Mouse (Mus musculus): ENCODE measurements around the gene Manbal. TPM values are rescaled to one million over a fixed set of nuclear protein-coding genes. Genes with fewer than 3 reads are reported as not detected.

Gene Manbal
- polyA plus RNA-seq, 1 experiment from 2014 or later: 83.7 TPM

DNA sequence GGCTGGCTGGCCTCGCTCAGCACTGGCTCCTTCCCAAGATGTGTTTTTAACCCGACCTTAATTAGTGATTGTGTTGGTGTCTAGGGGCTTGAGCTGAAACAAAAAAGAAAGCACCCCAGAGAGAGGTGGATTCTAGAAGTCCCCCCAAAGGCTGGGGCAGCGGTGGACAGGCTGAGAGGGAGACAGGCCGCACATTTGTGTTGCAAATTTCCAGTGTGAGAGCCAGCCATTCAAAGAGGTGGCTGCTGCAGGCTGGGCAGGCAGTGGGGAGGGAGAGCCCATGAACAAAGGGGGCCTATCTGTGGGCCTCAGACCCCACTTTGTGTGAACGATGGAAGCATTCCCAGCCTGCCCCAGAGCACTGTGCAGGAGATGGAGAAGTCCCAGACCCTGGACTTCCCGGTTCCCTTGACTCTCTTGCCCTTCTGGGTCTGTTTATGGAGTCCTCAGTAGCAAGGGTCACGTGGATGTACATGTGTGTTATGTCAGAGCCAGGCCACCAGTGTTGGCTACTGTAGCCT is 27.1 kb upstream of the Manbal start:
- no peak overlapping the region for H3K9ac ChIP-seq (replicated peaks; ENCODE audit: low read length)
- H3K27me3 ChIP-seq (ENCODE audit: insufficient read depth, low read length): no peaks in the 10 kb centered on the region
- no peak overlapping the region for H3K4me3 ChIP-seq (ENCODE audit: low read length)
- H3K4me2 ChIP-seq (replicated peaks; ENCODE audit: low read depth, low read length): no peak overlapping the region
- no peaks in the 10 kb centered on the region for H3K9me3 ChIP-seq (ENCODE audit: low read length)
- WGBS: 44% methylated on average over 7 of the region's 7 CpGs
- no peaks in the 10 kb centered on the region for H3K4me1 ChIP-seq (ENCODE audit: insufficient read depth, low read length)
- no peak overlapping the region for H3K27ac ChIP-seq (ENCODE audit: low read length)
- peak; percentile 57; the same call in 1 of the 2 replicates for ATAC-seq (ENCODE audit: low FRiP score, low TSS enrichment)
- no peaks in the 10 kb centered on the region for H3K36me3 ChIP-seq (ENCODE audit: insufficient read depth, low read length)

DNA sequence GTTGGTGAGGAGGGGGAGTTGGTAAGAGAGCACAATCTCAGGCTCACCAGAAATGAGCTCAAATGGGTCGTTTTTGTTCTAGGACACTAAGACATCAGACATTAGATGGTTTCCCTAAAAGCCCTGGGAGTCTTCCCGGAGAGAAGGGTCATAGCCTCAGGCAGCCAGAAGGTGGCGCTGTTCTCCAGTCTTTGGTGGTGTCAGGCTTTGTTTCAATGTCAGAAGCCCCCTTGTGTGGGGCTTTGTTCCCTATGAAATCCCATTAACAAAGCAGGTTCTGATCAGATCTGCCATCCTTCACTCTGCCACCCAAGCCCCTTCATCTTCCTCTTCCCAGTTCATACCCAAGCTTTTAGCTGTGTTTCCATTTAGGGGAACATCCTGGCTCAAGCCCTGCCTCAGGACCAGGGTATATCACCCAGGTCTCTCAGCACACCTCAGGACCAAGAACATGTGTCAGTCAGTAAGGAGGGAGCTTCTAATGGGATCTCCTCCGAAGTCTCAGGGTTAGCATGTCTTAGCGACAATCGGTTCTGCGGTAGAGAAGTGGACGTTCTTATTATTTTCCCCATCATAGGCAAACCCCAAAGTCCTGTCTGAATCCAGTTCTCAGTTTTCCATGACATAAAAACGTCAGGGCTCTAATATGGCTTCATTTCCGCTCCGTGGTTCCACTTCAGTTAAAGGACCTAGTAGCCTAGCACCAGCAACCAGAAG is 25.7 kb upstream of the Manbal start:
- Histone ChIP-seq H3K27ac (ENCODE audit: low read length) (no peak overlapping the region), H3K27me3 (ENCODE audit: insufficient read depth, low read length) (no peaks in the 10 kb centered on the region), H3K4me1 (ENCODE audit: insufficient read depth, low read length) (no peaks in the 10 kb centered on the region), H3K4me3 (ENCODE audit: low read length) (no peak overlapping the region), H3K4me2 (replicated peaks; ENCODE audit: low read depth, low read length) (no peak overlapping the region), H3K9ac (replicated peaks; ENCODE audit: low read length) (no peak overlapping the region), H3K36me3 (ENCODE audit: insufficient read depth, low read length) (no peaks in the 10 kb centered on the region), H3K9me3 (ENCODE audit: low read length) (no peaks in the 10 kb centered on the region)
- peak; percentile 47; the same call in 1 of the 2 replicates for ATAC-seq (ENCODE audit: low FRiP score, low TSS enrichment)
- WGBS: 43% methylated on average over 11 of the region's 11 CpGs

DNA sequence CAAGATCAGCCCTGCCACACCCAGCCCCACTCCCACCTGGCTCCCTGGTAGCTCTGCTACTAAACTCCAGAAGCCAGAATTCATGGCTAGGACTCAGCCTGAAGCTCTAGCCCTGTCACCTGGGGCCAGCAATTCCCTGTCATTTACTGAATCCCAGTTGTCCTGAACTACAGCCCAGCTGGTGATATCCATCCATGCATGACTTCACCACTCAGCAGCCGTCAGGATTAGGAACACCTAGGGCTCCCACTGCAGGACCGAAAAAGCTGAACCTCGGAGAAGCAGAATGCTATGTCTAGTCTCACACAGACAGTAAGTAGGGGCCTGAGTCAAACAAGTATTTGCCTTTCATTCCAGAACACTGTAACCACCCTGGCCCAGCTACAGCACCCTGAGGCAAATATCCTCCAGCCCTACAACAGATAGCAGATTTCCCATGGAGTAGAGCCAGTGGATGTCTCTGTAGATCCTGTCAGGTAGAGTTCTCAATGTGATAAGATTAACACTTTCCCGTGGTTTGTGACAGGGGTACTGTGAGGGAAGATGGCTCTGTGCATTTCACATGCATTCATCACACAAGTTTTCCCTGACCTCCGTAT is 25.0 kb upstream of the Manbal start:
- 54% methylated on average over 5 of the region's 5 CpGs for WGBS
- no peaks in the 10 kb centered on the region for H3K27me3 ChIP-seq (ENCODE audit: insufficient read depth, low read length)
- no peak overlapping the region for H3K4me3 ChIP-seq (ENCODE audit: low read length)
- no peak overlapping the region for H3K27ac ChIP-seq (ENCODE audit: low read length)
- no peaks in the 10 kb centered on the region for H3K36me3 ChIP-seq (ENCODE audit: insufficient read depth, low read length)
- H3K4me2 ChIP-seq (replicated peaks; ENCODE audit: low read depth, low read length): no peak overlapping the region
- ATAC-seq (ENCODE audit: low FRiP score, low TSS enrichment): no peak
- no peaks in the 10 kb centered on the region for H3K9me3 ChIP-seq (ENCODE audit: low read length)
- no peaks in the 10 kb centered on the region for H3K4me1 ChIP-seq (ENCODE audit: insufficient read depth, low read length)
- no peak overlapping the region for H3K9ac ChIP-seq (replicated peaks; ENCODE audit: low read length)

DNA sequence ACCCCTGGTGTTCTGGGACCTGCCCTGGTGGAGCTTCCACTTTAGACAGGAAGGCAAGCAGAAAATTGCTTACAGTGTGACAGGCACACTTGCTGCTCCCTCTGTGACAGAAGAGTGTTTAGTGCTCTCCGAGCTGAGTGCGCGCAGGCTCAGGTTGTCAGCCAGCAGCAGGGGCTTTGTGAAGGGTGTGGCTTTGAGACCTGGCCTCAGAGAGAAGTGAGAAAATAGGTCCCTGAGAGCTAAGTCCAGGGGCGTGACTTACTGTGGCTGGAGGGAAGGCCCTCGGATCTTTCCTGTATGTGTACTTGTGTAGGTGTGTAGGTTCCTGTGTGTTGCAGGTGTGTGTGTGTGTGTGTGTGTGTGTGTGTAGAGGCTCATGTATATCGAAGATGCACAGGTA is 24.1 kb upstream of the Manbal start:
- 75% methylated on average over 6 of the region's 6 CpGs for WGBS
- no peak for ATAC-seq (ENCODE audit: low FRiP score, low TSS enrichment)
- no peak overlapping the region for H3K27ac ChIP-seq (ENCODE audit: low read length)

DNA sequence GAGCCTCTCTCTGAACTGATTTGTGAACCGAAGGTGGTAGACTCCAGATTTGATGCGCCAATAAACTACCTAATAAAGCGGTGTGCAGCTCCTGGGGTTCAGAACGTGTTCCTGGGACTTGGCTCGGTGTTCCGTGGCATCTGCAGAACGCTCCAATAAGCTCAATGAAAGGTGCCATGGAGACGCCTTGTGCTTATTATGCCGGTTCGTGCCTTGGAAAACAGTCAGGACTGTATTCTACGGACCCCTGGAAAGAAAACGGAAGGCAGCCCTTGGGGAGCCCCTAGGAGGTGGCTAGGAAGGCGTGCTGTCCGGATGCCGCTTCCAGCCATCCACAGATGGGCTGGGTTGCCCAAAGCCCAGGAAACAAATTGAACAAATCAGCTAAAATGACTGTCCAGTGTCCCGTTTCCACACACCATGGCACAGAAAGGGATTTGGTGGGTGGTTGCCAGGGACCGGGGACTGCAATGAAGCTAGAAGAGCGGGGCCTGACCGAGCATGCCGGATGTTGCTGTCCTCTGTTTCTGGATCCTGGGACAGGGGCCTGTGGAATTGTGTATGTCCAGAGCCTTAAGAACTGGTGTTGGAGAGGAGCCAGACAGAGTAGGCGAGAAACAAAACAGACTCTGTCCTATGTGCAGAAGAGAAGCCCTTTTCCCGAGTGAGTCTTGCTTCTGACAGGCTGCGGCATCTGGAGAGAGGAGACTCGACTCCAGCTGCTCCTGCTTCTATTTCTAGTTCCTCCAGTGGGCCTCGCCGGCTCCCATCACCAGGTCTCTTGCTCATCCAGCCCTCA is 19.8 kb upstream of the Manbal start, which contains the start of gene Ghrh:
TSS of gene Ghrh (minus strand) at position 146 of the 799 bp plus-strand sequence.
- Histone ChIP-seq H3K27me3 (ENCODE audit: insufficient read depth, low read length) (no peaks in the 10 kb centered on the region), H3K27ac (ENCODE audit: low read length) (peak within 1 kb of the TSS; percentile 39; the same call in 1 of the 2 replicates), H3K4me2 (replicated peaks; ENCODE audit: low read depth, low read length) (no peak within 1 kb of the TSS), H3K4me3 (ENCODE audit: low read length) (no peak within 1 kb of the TSS), H3K9ac (replicated peaks; ENCODE audit: low read length) (no peak within 1 kb of the TSS), H3K9me3 (ENCODE audit: low read length) (no peaks in the 10 kb centered on the region), H3K36me3 (ENCODE audit: insufficient read depth, low read length) (no peaks in the 10 kb centered on the region), H3K4me1 (ENCODE audit: insufficient read depth, low read length) (no peaks in the 10 kb centered on the region)
- ATAC-seq (ENCODE audit: low FRiP score, low TSS enrichment): peak; percentile 23; the same call in 1 of the 2 replicates
- 75% methylated on average over 26 of the region's 26 CpGs for WGBS

More for the DNA sequence above, 24.1 kb upstream of the Manbal start:
- no peak overlapping the region for H3K9ac ChIP-seq (replicated peaks; ENCODE audit: low read length)
- H3K27me3 ChIP-seq (ENCODE audit: insufficient read depth, low read length): no peaks in the 10 kb centered on the region
- H3K4me3 ChIP-seq (ENCODE audit: low read length): no peak overlapping the region
- H3K36me3 ChIP-seq (ENCODE audit: insufficient read depth, low read length): no peaks in the 10 kb centered on the region
- H3K4me2 ChIP-seq (replicated peaks; ENCODE audit: low read depth, low read length): no peak overlapping the region
- H3K9me3 ChIP-seq (ENCODE audit: low read length): no peaks in the 10 kb centered on the region
- no peaks in the 10 kb centered on the region for H3K4me1 ChIP-seq (ENCODE audit: insufficient read depth, low read length)

DNA sequence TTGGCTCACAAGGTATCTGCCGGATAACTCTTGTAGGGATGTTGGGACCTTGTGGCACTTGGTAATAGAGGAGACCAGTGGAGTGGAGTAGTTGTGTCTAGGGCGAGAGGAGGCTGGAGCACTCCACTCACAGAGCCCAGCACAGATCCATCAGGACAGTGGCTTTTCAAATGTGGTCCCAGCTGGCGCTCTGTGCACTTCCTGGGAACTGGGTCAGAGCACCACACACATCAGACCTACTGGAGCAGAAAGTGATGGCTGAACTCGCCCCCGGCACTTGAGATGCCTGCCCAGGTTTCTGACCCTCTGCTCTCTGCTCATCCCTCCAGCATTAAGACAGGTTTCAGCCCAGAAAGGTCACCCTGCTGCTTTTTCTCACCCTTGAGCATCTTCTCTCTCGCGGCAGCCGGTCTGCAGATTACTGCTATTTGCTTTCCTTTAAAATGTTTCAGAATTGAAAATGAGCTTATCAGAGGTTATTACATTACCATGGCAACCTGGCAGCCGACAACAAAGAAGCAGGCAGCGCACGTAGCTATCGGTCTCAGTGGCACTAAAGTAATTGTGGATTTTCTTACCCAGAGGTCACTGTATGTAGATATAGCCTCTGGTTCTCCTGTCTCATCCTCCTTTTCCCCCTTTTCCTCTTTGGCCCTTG is 18.1 kb upstream of the Manbal start:
- no peak overlapping the region for H3K27ac ChIP-seq (ENCODE audit: low read length)
- H3K4me1 ChIP-seq (ENCODE audit: insufficient read depth, low read length): no peaks in the 10 kb centered on the region
- H3K27me3 ChIP-seq (ENCODE audit: insufficient read depth, low read length): no peaks in the 10 kb centered on the region
- no peaks in the 10 kb centered on the region for H3K36me3 ChIP-seq (ENCODE audit: insufficient read depth, low read length)
- H3K9ac ChIP-seq (replicated peaks; ENCODE audit: low read length): no peak overlapping the region
- no peak for ATAC-seq (ENCODE audit: low FRiP score, low TSS enrichment)
- H3K4me3 ChIP-seq (ENCODE audit: low read length): no peak overlapping the region
- no peaks in the 10 kb centered on the region for H3K9me3 ChIP-seq (ENCODE audit: low read length)
- H3K4me2 ChIP-seq (replicated peaks; ENCODE audit: low read depth, low read length): no peak overlapping the region
- 63% methylated on average over 12 of the region's 12 CpGs for WGBS

DNA sequence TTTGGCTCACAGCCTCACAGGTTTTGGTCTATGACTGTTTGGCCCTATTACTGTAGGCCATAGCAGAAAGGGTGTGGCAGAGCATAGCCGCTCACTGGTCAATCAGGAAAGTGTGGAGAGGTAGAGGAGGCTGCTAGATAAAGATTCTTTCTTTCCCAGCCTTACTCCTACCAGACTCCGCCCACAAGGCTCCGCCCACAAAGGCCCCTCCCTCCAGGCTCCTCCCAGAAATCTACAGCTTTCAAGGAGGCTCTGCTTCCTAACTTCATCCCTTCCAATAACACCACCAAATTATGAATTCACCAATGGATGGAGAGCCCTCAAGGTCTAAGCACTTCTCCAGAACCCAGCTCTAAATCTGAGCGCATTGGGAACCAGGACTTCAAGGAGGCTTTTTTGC is 14.2 kb upstream of the Manbal start:
- H3K27me3 ChIP-seq (ENCODE audit: insufficient read depth, low read length): no peaks in the 10 kb centered on the region
- H3K27ac ChIP-seq (ENCODE audit: low read length): no peak overlapping the region
- no peak overlapping the region for H3K4me3 ChIP-seq (ENCODE audit: low read length)
- no peak overlapping the region for H3K4me2 ChIP-seq (replicated peaks; ENCODE audit: low read depth, low read length)
- H3K36me3 ChIP-seq (ENCODE audit: insufficient read depth, low read length): no peaks in the 10 kb centered on the region
- 84% methylated on average over 4 of the region's 4 CpGs for WGBS
- H3K9me3 ChIP-seq (ENCODE audit: low read length): no peaks in the 10 kb centered on the region
- no peaks in the 10 kb centered on the region for H3K4me1 ChIP-seq (ENCODE audit: insufficient read depth, low read length)
- no peak for ATAC-seq (ENCODE audit: low FRiP score, low TSS enrichment)
- H3K9ac ChIP-seq (replicated peaks; ENCODE audit: low read length): no peak overlapping the region

DNA sequence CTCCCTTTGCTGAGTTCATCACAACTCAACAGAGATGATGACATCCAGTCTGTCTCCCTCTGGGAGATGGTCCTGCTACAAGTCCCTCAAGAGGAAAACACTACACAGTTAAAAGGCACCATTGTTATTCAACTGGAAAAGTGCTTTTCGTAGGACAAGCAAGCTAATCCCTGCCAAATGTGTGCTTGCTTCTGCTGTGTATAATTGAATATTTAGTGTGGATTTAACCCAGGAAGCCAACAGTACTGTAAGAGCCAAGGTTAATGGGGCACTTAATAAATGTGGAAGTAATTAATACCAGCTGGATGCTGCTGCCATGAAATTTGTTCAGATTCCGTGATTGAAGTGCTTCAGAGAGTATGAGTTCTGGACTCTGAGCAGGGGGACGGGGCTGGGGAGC is 13.3 kb upstream of the Manbal start:
- H3K4me1 ChIP-seq (ENCODE audit: insufficient read depth, low read length): no peaks in the 10 kb centered on the region
- H3K9ac ChIP-seq (replicated peaks; ENCODE audit: low read length): no peak overlapping the region
- 55% methylated on average over 3 of the region's 3 CpGs for WGBS
- no peaks in the 10 kb centered on the region for H3K27me3 ChIP-seq (ENCODE audit: insufficient read depth, low read length)
- ATAC-seq (ENCODE audit: low FRiP score, low TSS enrichment): no peak
- H3K27ac ChIP-seq (ENCODE audit: low read length): no peak overlapping the region
- no peaks in the 10 kb centered on the region for H3K36me3 ChIP-seq (ENCODE audit: insufficient read depth, low read length)
- H3K4me3 ChIP-seq (ENCODE audit: low read length): no peak overlapping the region
- H3K4me2 ChIP-seq (replicated peaks; ENCODE audit: low read depth, low read length): no peak overlapping the region
- no peaks in the 10 kb centered on the region for H3K9me3 ChIP-seq (ENCODE audit: low read length)

DNA sequence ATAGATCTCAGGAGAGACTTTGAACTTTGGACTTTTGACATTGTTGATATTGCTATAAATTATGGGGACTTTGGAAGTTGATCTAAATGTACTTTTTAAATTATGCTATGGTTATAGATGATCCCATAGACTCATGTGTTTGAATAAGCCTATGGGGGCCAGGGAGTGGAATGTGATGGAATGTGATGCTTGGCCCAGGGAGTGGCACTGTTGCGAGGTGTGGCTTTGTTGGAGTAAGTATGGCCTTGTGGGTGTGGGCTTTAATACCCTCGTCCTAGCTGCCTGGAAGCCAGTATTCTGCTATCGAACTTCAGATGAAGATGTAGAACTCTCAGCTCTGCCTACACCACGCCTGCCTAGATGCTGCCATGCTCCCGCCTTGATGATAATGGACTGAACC is 7.4 kb upstream of the Manbal start:
- H3K4me1 ChIP-seq (ENCODE audit: insufficient read depth, low read length): no peaks in the 10 kb centered on the region
- 88% methylated on average over 5 of the region's 5 CpGs for WGBS
- no peak for ATAC-seq (ENCODE audit: low FRiP score, low TSS enrichment)
- H3K36me3 ChIP-seq (ENCODE audit: insufficient read depth, low read length): no peaks in the 10 kb centered on the region
- no peaks in the 10 kb centered on the region for H3K27me3 ChIP-seq (ENCODE audit: insufficient read depth, low read length)
- no peak overlapping the region for H3K4me3 ChIP-seq (ENCODE audit: low read length)
- no peak overlapping the region for H3K27ac ChIP-seq (ENCODE audit: low read length)
- H3K9ac ChIP-seq (replicated peaks; ENCODE audit: low read length): no peak overlapping the region
- no peak overlapping the region for H3K4me2 ChIP-seq (replicated peaks; ENCODE audit: low read depth, low read length)
- no peaks in the 10 kb centered on the region for H3K9me3 ChIP-seq (ENCODE audit: low read length)
